Mouse (Mus musculus): ENCODE measurements around the gene Vsig10l.

The Vsig10l gene

GRCm38 (mm10) chr7:43454371-43454770 lies 8.6 kb upstream of the Vsig10l start:
- DNase-seq (ENCODE audit: low spot score): no peak

GRCm38 (mm10) chr7:43463976-43464375 lies 1.0 kb downstream of the Vsig10l start:
- DNase-seq (ENCODE audit: low spot score): no peak

- no peak for DNase-seq (ENCODE audit: low spot score)
Measured at GRCm38 (mm10) chr7:43464864-43465343, 2.0 kb downstream of the Vsig10l start.

DNA sequence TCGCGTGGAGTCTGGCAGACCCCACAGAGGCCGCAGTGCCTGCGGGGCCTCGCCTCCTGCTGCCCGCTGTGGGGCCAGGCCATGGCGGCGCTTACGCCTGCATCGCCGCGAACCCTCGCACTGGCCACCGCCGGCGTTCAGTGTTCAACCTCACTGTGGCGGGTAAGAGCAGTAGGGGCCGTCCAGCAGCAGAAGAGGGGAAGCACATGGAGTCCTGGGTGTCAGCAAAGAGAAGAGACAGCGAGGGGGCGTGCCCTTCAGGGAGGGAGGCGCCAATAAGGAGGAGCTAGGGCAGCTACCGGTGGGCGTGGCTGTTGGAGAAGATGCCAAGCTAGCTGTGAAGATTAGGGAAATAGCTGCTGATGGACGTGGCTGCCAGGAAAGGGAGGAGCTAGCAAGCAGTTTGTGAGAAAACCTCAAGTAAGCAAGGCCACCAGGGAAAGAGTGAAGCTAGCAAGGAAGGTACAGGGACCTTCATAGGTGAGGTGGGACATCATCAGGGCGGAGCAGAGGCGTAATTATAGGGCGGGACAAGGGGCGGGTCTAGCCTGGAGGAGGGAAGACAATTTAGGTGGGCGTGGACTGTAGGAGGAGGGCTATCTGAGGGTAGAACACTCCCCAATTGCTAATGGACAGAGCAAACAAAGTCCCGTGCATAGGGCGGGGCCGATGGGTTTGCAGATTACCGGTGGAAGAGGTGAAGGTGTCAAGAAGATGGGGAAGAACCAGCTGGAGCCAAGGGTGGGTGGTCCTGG lies 2.6 kb downstream of the Vsig10l start:
- peak; percentile 43 for DNase-seq (ENCODE audit: low spot score)

DNA sequence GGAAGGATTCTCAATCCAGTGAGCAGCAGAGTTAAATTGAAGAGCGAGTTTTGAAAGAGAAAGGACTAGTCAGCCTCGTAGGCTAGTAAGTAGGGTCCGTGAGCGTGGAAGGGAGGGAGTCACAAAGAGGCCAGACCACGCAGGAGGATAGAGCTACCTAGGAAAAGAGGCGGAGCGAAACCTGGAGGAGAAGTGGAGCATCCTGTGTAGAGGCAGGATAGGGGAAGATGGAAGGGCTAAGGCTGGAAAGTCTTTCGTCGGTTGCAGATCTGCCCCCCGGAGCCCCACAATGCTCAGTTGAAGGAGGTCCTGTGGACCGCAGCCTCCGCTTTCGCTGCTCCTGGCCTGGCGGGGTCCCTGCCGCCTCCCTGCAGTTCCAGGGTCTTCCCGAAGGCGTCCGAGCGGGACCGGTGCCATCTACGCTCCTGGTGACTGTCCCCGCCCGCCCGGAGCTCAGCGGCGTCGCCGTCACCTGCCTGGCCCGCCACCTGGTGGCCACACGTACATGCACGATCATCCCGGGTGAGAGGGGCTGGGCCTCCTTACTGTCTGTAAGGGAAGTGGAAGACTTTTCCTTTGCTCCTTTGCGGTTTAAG lies 3.2 kb downstream of the Vsig10l start:
- DNase-seq (ENCODE audit: low spot score): peak; percentile 49

- no peak for DNase-seq (ENCODE audit: low spot score)
Measured at GRCm38 (mm10) chr7:43470373-43470772, 7.4 kb downstream of the Vsig10l start.

DNA sequence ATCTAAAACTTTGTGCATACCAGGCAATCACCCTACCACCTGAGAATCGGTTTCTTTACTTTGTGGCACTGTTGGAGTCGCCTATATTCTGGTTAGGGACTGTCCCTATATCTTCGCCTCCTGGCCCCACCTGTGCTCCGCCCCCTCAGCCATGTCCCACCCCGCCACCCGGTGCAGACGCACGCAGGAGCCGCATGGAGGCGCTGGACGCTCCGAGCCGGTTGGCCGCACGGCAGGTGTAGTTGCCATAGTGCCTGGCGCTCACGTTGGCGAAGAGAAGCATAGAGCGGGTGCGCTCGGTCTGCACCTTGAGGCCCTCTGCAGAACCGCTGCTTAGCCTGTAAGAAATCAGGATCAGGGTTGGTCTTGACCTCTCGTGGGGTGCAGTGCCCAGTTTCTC lies 12.8 kb downstream of the Vsig10l start:
- no peak for DNase-seq (ENCODE audit: low spot score)

DNA sequence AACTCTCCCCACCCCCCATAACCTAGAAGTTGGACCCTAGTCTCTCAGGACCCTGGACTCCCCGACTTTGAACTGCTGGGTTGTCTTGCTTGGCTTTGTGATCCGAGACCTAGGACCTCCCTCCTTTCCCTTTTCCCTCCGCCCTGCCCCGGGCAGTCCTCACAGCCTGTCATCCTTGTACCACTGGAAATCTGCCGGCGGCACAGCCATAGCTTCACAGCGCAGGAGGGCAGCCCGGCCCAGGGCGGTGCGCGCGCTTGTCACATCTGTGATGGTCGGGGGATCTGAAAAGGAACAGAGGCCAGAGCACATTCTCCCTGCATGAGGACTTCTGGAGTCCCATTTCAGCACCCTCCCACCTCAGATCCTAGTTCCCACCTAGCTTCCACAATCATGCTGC lies 13.4 kb downstream of the Vsig10l start:
- DNase-seq (ENCODE audit: low spot score): no peak

- DNase-seq (ENCODE audit: low spot score): no peak
Measured at GRCm38 (mm10) chr7:43481191-43481590, 18.2 kb downstream of the Vsig10l start.

- no peak for DNase-seq (ENCODE audit: low spot score)
Measured at GRCm38 (mm10) chr7:43482090-43482716, 19.3 kb downstream of the Vsig10l start.

DNA sequence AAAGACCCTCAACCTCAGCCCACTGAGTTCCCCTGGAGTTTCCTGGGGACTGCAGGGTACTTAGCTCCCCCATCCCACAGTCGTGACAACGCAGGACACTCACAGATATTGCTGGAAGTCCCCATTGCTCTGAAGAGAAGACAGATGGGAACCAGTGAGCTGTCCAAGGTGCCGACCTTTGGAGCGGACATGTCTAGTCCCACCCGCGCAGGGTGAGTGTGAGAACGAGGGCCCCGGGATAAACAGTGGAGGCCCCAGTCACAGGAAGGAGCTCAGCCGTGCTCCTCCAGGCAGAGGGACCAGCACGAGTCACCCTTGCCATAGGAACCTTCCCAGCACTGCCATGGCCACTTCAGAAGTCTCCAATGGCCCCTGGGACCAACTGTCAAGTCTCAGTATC lies 20.3 kb downstream of the Vsig10l start:
- no peak for DNase-seq (ENCODE audit: low spot score)

GRCm38 (mm10) chr7:43488646-43489045 lies 25.7 kb downstream of the Vsig10l start:
- no peak for DNase-seq (ENCODE audit: low spot score)

DNA sequence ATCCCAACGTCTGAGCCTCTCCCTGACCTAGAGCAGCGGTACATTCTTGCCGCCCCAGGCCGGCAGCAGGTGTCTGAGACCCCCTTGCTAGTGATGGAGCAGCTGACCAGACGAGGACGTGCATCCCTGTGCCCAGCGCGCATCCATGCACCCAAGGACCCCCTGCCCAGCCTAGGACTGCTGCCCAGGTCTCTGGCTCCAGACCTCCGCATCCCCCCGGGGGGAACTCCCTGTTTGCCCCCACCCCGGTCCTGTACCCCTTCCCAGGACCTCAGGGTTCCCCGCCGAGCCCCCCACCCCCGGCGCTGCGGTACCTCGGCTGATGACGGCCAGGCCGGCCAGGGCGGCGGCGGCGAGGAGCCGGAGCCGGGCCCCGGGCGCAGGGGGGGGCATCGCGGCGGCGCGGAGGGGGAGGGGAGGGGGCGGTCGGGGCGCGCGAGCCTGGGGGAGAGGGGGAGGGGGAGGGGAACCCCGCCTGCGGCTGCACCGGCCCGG lies 26.7 kb downstream of the Vsig10l start, which contains the start of gene Iglon5:
Gene Iglon5, minus strand, starts transcription at position 445 of the 495 bp plus-strand sequence.
- DNase-seq (ENCODE audit: low spot score): no peak

- no peak for DNase-seq (ENCODE audit: low spot score)
Measured at GRCm38 (mm10) chr7:43490182-43490584, 27.2 kb downstream of the Vsig10l start.

GRCm38 (mm10) chr7:43490861-43491260 lies 27.9 kb downstream of the Vsig10l start:
- DNase-seq (ENCODE audit: low spot score): no peak

DNA sequence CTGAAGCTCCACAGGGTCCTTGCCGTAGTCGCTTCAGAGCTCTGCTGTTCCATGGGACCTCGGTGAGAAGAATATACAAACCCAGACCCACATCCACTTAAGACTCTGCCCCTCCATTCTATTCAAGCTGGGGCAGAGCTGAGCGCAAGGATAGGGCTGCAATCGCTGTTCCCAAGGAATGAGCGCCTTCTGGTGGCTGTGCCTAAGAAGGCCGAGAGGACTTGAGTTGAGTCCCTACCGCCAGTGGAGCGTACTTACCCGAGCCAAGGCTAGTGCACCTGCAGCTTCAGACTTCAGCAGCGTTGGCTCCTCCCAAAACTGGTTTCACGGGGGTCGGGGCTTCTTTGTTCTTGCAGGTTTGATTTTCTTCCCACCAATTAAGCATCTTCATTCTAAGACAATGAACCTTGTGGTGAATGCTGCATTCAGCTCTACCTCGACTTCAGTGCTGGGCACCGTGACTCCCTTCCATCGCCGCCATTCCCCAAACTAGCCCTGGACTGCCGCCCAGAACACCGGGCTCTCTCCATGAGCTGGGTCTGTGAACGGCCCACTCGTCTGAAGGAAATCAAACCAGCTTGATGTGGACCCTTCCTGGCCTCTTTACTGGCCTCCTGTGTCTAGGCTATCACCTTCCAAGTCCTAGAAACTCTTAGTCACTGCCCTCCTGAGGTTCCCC lies 32.5 kb downstream of the Vsig10l start:
- no peak for DNase-seq (ENCODE audit: low spot score)

GRCm38 (mm10) chr7:43511707-43512478 lies 48.9 kb downstream of the Vsig10l start:
- no peak for DNase-seq (ENCODE audit: low spot score)

DNA sequence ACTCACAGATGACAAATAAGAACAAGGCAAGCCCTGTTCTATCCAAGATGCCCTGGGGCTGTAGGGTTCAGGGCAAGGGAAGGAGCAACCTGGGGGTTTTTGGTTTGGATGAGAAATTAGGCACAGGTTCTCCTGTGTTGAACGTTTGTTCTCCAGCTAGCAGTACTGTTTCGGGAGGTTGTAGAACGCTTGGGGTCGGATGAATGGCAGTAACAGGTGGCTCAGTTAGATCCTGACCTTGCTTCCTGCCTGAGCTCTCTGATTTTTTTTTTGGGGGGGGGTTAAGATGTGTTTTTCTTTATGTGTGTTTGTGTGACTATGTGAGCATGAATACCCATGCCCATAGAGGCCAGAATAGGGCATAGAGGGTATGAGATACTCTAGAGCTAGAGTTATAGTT lies 49.6 kb downstream of the Vsig10l start:
- DNase-seq (ENCODE audit: low spot score): no peak

- no peak for DNase-seq (ENCODE audit: low spot score)
Measured at GRCm38 (mm10) chr7:43515076-43515475, 52.1 kb downstream of the Vsig10l start.

DNA sequence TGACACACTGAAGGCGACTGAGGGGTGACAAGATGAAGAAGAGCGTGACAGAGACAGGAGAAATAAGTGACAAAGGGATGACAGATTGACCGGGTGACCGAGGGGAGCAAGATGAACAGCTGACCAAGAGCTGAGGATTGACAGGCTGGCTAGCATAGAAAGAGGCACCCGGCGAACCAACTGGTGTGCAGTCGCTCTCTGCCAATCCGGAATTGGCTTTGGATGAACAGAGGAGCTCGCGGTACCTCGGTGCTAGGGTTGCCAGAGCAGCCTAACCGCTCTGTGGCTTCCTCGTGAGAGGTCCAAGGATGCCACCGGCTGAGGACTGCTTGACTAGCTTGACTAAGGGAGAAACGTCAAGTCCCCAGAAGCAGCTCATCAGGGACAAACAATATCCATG lies 55.4 kb downstream of the Vsig10l start:
- DNase-seq (ENCODE audit: low spot score): no peak
